Mouse (Mus musculus) forebrain, embryonic 16.5 days (tissue): ENCODE results near the gene Batf. TPM values are rescaled to one million over a fixed set of nuclear protein-coding genes. Genes with fewer than 3 reads are reported as not detected.

Source experiments
- ATAC-seq: fragments of 200-750 bp; cut with Nextera tagmentation; 2 replicates; pipeline ENCODE4 v1.8.0; 2017; ENCODE audit warnings: mild to moderate bottlenecking, moderate library complexity
- H3K27ac ChIP-seq: fragments of 300-500 bp; sonication (generic); 2 replicates; pipeline ENCODE4 v1.5.1; 2014; ENCODE audit warnings: low read length, control low read depth
- H3K27me3 ChIP-seq: fragments of 300-500 bp; sonication (generic); replicated peaks from 2 replicates; pipeline ENCODE4 v1.6.1; 2014; ENCODE audit warnings: low read length; ENCODE audit not compliant: control insufficient read depth, insufficient read depth
- H3K36me3 ChIP-seq: fragments of 300-500 bp; sonication (generic); 2 replicates; pipeline ENCODE4 v1.6.1; 2014; ENCODE audit not compliant: control insufficient read depth, insufficient read depth
- H3K4me1 ChIP-seq: fragments of 300-500 bp; sonication (generic); replicated peaks from 2 replicates; pipeline ENCODE4 v1.6.1; 2014; ENCODE audit warnings: low read length; ENCODE audit not compliant: control insufficient read depth, insufficient read depth
- H3K4me2 ChIP-seq: fragments of 300-500 bp; sonication (generic); 2 replicates; pipeline ENCODE4 v1.6.1; 2014; ENCODE audit warnings: mild to moderate bottlenecking, low read length, control low read depth
- H3K4me3 ChIP-seq: fragments of 300-500 bp; sonication (generic); replicated peaks from 2 replicates; pipeline ENCODE4 v1.5.1; 2014; ENCODE audit warnings: mild to moderate bottlenecking, low read length, control low read depth
- H3K9ac ChIP-seq: fragments of 300-500 bp; sonication (generic); replicated peaks from 2 replicates; pipeline ENCODE4 v1.6.1; 2014; ENCODE audit warnings: low read depth, low read length, control low read depth
- H3K9me3 ChIP-seq: fragments of 300-500 bp; sonication (generic); 2 replicates; pipeline ENCODE4 v1.6.1; 2016; ENCODE audit warnings: low read length; ENCODE audit not compliant: control insufficient read depth
- WGBS: fragments of 180-500 bp; shearing (Covaris S2); extraction: QIAGEN DNeasy Blood & Tissue Kit; methylation state at CpG from one replicate; pipeline ENCODE4 v1.1.7; 2014; 5-methylcytosine and 5-hydroxymethylcytosine counted together
- polyA plus RNA-seq: library from polyadenylated mRNA; unstranded; fragments of >200 nt; fragmentation: Nextera tagmentation; extraction: Ambion mirVana; gene quantifications from 2 replicates; pipeline ENCODE4 v1.2.1, GENCODE M21; 2015

Batf gene
- polyA plus RNA-seq, 1 experiment from 2014 or later, result 0.75 TPM

- Histone ChIP-seq H3K27ac (no peak overlapping the region), H3K4me3 (no peak overlapping the region), H3K36me3 (no peaks in the 10 kb centered on the region), H3K27me3 (no peaks in the 10 kb centered on the region; the same call in 1 of the 2 replicates), H3K9ac (no peak overlapping the region), H3K4me2 (no peak overlapping the region), H3K4me1 (peaks cover 8% of the 10 kb centered on the region), H3K9me3 (no peaks in the 10 kb centered on the region)
- ATAC-seq, result no peak
- 87% methylated on average over 11 of the region's 11 CpGs for WGBS
Measured at GRCm38 (mm10) chr12:85707391-85707790, 20.9 kb downstream of the Batf start.

GRCm38 (mm10) chr12:85708556-85708955 is 22.1 kb downstream of the Batf start:
- WGBS, result 88% methylated on average over 12 of the region's 12 CpGs
- Histone ChIP-seq H3K36me3 (no peaks in the 10 kb centered on the region), H3K27ac (no peak overlapping the region), H3K9me3 (no peaks in the 10 kb centered on the region), H3K4me3 (no peak overlapping the region), H3K27me3 (no peaks in the 10 kb centered on the region; the same call in 1 of the 2 replicates), H3K9ac (no peak overlapping the region), H3K4me2 (no peak overlapping the region), H3K4me1 (peaks cover 8% of the 10 kb centered on the region)
- no peak for ATAC-seq

GRCm38 (mm10) chr12:85710695-85711094 is 24.2 kb downstream of the Batf start:
- Histone ChIP-seq H3K9me3 (no peaks in the 10 kb centered on the region), H3K36me3 (no peaks in the 10 kb centered on the region), H3K9ac (no peak overlapping the region), H3K4me3 (no peak overlapping the region), H3K27ac (no peak overlapping the region), H3K4me1 (peaks cover 4% of the 10 kb centered on the region), H3K4me2 (no peak overlapping the region), H3K27me3 (no peaks in the 10 kb centered on the region; the same call in 1 of the 2 replicates)
- whole genome bisulfite sequencing, result 81% methylated on average over 7 of the region's 7 CpGs
- ATAC-seq, result no peak

DNA sequence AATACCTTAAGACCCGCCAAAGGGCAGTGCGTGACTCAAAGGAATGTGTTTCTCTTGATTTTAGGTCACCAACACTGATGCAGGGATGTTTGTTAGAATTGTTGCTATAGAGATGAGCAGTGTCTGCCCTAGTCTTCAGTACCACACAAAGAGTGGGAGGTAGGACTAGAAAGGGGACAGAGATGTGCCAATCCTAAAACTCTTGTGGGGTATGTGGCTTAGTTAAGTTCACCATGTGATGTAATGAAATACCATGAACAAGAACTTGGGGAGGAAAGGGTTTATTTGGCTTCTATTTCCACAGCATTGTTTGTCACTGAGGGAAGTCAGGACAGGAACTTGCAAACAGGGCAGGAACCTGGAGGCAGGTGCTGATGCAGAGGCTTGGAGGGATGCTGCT is 26.1 kb downstream of the Batf start:
- Histone ChIP-seq H3K27ac (no peak overlapping the region), H3K4me3 (no peak overlapping the region), H3K4me1 (no peaks in the 10 kb centered on the region), H3K36me3 (no peaks in the 10 kb centered on the region), H3K9me3 (no peaks in the 10 kb centered on the region), H3K9ac (no peak overlapping the region), H3K27me3 (no peaks in the 10 kb centered on the region), H3K4me2 (no peak overlapping the region)
- ATAC-seq, result no peak
- WGBS, result 85% methylated on average over 2 of the region's 2 CpGs

- 94% methylated on average over 5 of the region's 5 CpGs for WGBS
- H3K4me2 ChIP-seq, result no peak overlapping the region
- no peak overlapping the region for H3K27ac ChIP-seq
- no peaks in the 10 kb centered on the region for H3K27me3 ChIP-seq
- no peak overlapping the region for H3K9ac ChIP-seq
- no peak overlapping the region for H3K4me3 ChIP-seq
- H3K4me1 ChIP-seq, result no peaks in the 10 kb centered on the region
- H3K36me3 ChIP-seq, result no peaks in the 10 kb centered on the region
- no peaks in the 10 kb centered on the region for H3K9me3 ChIP-seq
- ATAC-seq, result no peak
Measured at GRCm38 (mm10) chr12:85714126-85714525, 27.7 kb downstream of the Batf start.

DNA sequence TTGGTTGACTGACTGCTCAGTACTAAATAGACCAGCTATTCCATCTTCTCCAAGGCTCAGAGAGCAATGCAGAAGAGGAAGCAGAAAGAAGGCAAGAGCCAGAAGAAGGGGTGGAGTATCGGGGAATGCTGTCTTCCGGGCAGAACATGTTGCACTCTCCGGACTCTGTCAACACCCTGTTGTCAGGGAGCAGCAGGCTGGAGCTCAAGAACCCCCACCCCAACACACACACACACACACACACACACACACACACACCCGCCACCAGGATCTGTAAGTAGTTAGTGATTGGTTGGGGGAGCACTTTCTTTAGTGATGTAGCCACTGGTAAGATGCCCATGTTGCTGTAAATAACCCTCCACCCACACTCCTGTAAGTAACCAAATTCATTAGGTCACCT is 38.8 kb downstream of the Batf start:
- Histone ChIP-seq H3K36me3 (no peaks in the 10 kb centered on the region), H3K27me3 (no peaks in the 10 kb centered on the region), H3K4me2 (no peak overlapping the region), H3K4me3 (no peak overlapping the region), H3K27ac (no peak overlapping the region), H3K9me3 (no peaks in the 10 kb centered on the region), H3K4me1 (0 out of 2 replicates have a peak, but pooled peaks cover 2% of the 10 kb centered on the region), H3K9ac (no peak overlapping the region)
- ATAC-seq, result no peak
- 88% methylated on average over 4 of the region's 4 CpGs for WGBS

- 66% methylated on average over 6 of the region's 6 CpGs for WGBS
- Histone ChIP-seq H3K4me2 (no peak overlapping the region), H3K9ac (no peak overlapping the region), H3K27me3 (no peaks in the 10 kb centered on the region), H3K27ac (no peak overlapping the region), H3K9me3 (no peaks in the 10 kb centered on the region), H3K4me3 (no peak overlapping the region), H3K4me1 (0 out of 2 replicates have a peak, but pooled peaks cover 2% of the 10 kb centered on the region), H3K36me3 (no peaks in the 10 kb centered on the region)
- ATAC-seq, result no peak
Measured at GRCm38 (mm10) chr12:85726729-85727397, 40.4 kb downstream of the Batf start.

DNA sequence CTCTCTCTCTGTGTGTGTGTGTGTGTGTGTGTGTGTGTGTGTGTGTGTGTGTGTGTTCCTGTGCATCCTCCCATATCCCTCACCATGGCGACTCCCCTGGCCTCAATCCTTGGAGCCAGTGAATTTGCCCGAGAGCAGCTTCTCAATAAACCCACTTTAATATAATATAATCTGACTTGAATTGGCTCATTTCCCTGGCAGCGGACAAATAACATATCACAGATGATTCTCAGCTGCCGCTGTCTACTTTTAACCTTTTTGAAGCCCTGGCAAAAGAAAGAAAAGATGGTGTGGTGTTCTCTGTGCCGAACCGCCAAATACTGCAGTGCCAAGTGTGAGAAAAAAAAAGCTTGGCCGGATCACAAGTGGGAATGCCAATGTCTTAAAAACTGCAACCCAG is 41.7 kb downstream of the Batf start:
- Histone ChIP-seq H3K9ac (no peak overlapping the region), H3K36me3 (no peaks in the 10 kb centered on the region), H3K4me3 (no peak overlapping the region), H3K4me2 (no peak overlapping the region), H3K4me1 (0 out of 2 replicates have a peak, but pooled peaks cover 2% of the 10 kb centered on the region), H3K27me3 (no peaks in the 10 kb centered on the region), H3K9me3 (no peaks in the 10 kb centered on the region), H3K27ac (no peak overlapping the region)
- 73% methylated on average over 7 of the region's 7 CpGs for WGBS
- ATAC-seq, result no peak

GRCm38 (mm10) chr12:85729022-85729944 is 42.8 kb downstream of the Batf start:
- H3K9me3 ChIP-seq, result no peaks in the 10 kb centered on the region
- no peak overlapping the region for H3K9ac ChIP-seq
- H3K4me3 ChIP-seq, result no peak overlapping the region
- no peaks in the 10 kb centered on the region for H3K27me3 ChIP-seq
- H3K36me3 ChIP-seq, result no peaks in the 10 kb centered on the region
- 0 out of 2 replicates have a peak, but pooled peaks cover 2% of the 10 kb centered on the region for H3K4me1 ChIP-seq
- no peak overlapping the region for H3K27ac ChIP-seq
- WGBS, result 34% methylated on average over 17 of the region's 17 CpGs
- H3K4me2 ChIP-seq, result no peak overlapping the region
- ATAC-seq, result no peak
